Mouse (Mus musculus) kidney, postnatal 0 days (tissue): ENCODE data around the gene Col9a2. TPM values are rescaled to one million over a fixed set of nuclear protein-coding genes. Genes with fewer than 3 reads are reported as not detected.

Experiments used
- ATAC-seq: fragments of 200-750 bp; cut with Nextera tagmentation; replicated peaks from 2 replicates; pipeline ENCODE4 v1.8.0; 2017; ENCODE audit warnings: low read depth, moderate number of reproducible peaks, moderate TSS enrichment, moderate library complexity; ENCODE audit not compliant: low FRiP score
- DNase-seq: peaks from one replicate; pipeline ENCODE4 v3.0.0-alpha.2; 2016; ENCODE audit warnings: low spot score
- H3K27ac ChIP-seq: fragments of 300-500 bp; sonication (generic); 2 replicates; pipeline ENCODE4 v1.5.1; 2014; ENCODE audit warnings: mild to moderate bottlenecking
- H3K27me3 ChIP-seq: fragments of 300-500 bp; sonication (generic); 2 replicates; pipeline ENCODE4 v1.6.1; 2014; ENCODE audit warnings: low read length, mixed read lengths; ENCODE audit not compliant: insufficient read depth
- H3K36me3 ChIP-seq: fragments of 300-500 bp; sonication (generic); 2 replicates; pipeline ENCODE4 v1.6.1; 2014; ENCODE audit warnings: low read length, mixed read lengths; ENCODE audit not compliant: insufficient read depth
- H3K4me1 ChIP-seq: fragments of 300-500 bp; sonication (generic); replicated peaks from 2 replicates; pipeline ENCODE4 v1.6.1; 2014; ENCODE audit warnings: antibody characterized with exemption, low read length, mixed read lengths; ENCODE audit not compliant: insufficient read depth
- H3K4me2 ChIP-seq: fragments of 300-500 bp; sonication (generic); 2 replicates; pipeline ENCODE4 v1.6.1; 2014; ENCODE audit warnings: mild to moderate bottlenecking, low read length, moderate library complexity, mixed read lengths
- H3K4me3 ChIP-seq: fragments of 300-500 bp; sonication (generic); replicated peaks from 2 replicates; pipeline ENCODE4 v1.5.1; 2014; ENCODE audit warnings: low read depth, low read length
- H3K9ac ChIP-seq: fragments of 300-500 bp; sonication (generic); 2 replicates; pipeline ENCODE4 v1.6.1; 2014; ENCODE audit warnings: low read depth, low read length
- H3K9me3 ChIP-seq: fragments of 300-500 bp; sonication (generic); replicated peaks from 2 replicates; pipeline ENCODE4 v1.6.1; 2016; ENCODE audit warnings: low read length, inconsistent platforms, mixed read lengths
- CTCF ChIP-seq: IDR thresholded peaks from 2 replicates; pipeline ENCODE4 v1.5.1; 2016; ENCODE audit warnings: antibody characterized with exemption, low read depth, mild to moderate bottlenecking, moderate library complexity
- WGBS: fragments of 180-500 bp; shearing (Covaris S2); extraction: QIAGEN DNeasy Blood & Tissue Kit; methylation state at CpG from one replicate; pipeline ENCODE4 v1.1.7; 2014; 5-methylcytosine and 5-hydroxymethylcytosine counted together
- polyA plus RNA-seq: library from polyadenylated mRNA; unstranded; fragments of >200 nt; fragmentation: Nextera tagmentation; extraction: Ambion mirVana; gene quantifications from 2 replicates; pipeline ENCODE4 v1.2.1, GENCODE M21; 2015

The Col9a2 gene
- polyA plus RNA-seq, 1 experiment from 2014 or later: 3.0 TPM

DNA sequence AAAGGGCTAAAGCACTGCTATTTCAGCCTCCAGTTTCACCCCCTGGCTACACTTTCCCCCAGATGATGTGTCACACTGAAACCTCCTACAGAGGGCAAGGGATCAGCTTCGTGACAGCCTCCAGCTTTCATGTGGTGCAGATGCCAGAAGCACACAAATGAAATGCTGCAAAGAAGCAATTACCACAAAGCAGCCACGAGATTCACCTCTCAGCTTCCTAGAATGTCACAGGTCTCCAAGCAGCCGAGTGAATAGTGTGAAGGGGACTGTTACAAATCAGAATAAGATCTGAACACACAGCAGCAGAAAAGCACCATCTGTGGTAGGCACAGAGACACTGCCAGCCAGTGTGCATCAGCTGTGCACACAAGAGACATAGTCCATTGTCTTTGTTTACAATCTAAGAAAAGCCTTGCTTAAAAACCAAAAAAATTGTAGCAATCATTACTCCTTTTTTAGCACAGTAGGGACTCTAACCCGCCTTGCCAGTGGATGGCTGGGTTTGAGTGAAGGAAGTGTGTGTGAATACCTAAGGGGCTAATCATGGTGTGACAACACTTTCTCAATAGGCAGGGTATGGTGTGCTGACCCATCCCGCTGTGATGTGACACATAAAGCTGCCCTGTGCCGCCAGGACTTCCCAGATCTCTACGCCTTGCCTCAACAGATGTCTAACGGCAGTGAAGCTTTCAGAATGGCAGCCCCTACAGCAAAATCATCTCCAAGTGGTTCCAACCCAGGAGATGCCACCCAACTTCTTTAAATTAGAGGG is 36.6 kb upstream of the Col9a2 start:
- no peak overlapping the region for H3K4me2 ChIP-seq
- H3K4me1 ChIP-seq: peaks cover 18% of the 10 kb centered on the region; the same call in 1 of the 2 replicates
- H3K27me3 ChIP-seq: no peaks in the 10 kb centered on the region
- DNase-seq (peak; percentile 74), ATAC-seq (no peak)
- WGBS: 24% methylated on average over 8 of the region's 8 CpGs
- H3K27ac ChIP-seq: no peak overlapping the region
- H3K9me3 ChIP-seq: no peaks in the 10 kb centered on the region
- no peak overlapping the region for H3K9ac ChIP-seq
- no peaks in the 10 kb centered on the region for H3K36me3 ChIP-seq
- H3K4me3 ChIP-seq: no peak overlapping the region
- TF ChIP-seq CTCF: no peak

DNA sequence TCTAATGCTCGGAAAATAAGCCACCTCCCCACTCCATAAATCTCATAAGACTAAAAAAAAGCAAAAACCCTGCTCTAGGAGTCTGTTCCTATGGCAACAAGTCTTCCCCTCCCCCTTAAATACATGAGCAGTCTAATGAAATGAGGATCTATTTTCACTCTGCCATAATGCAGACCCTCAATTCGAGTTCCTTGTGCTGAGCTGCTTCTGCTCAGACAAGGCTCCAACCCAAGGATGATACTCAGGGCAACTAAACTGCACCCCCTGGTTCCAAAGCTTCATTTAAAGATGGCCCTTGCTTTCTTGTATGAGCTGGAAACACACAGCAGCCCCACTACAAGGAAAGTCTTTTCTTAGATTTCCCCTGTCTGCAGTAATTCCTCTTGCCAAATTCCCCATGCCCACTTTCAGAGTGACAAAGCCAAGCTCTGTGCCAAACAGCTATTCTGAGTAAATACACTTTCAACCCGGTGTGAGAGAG is 35.5 kb upstream of the Col9a2 start:
- WGBS: 17% methylated on average over 3 of the region's 3 CpGs
- Histone ChIP-seq H3K9me3 (no peaks in the 10 kb centered on the region), H3K4me2 (no peak overlapping the region), H3K27me3 (no peaks in the 10 kb centered on the region), H3K4me3 (no peak overlapping the region), H3K27ac (no peak overlapping the region), H3K4me1 (peaks cover 18% of the 10 kb centered on the region; the same call in 1 of the 2 replicates), H3K36me3 (no peaks in the 10 kb centered on the region), H3K9ac (no peak overlapping the region)
- TF ChIP-seq CTCF: no peak
- ATAC-seq: 0 out of 2 replicates have a peak, but pooled peaks have one; percentile 17
- peak; percentile 79 for DNase-seq

GRCm38 (mm10) chr4:121004679-121005078 is 34.5 kb upstream of the Col9a2 start:
- H3K9me3 ChIP-seq: no peaks in the 10 kb centered on the region
- no peak for ATAC-seq
- H3K36me3 ChIP-seq: no peaks in the 10 kb centered on the region
- H3K4me3 ChIP-seq: no peak overlapping the region
- WGBS: 55% methylated on average over 4 of the region's 4 CpGs
- peaks cover 22% of the 10 kb centered on the region; the same call in 1 of the 2 replicates for H3K4me1 ChIP-seq
- no peaks in the 10 kb centered on the region for H3K27me3 ChIP-seq
- no peak overlapping the region for H3K9ac ChIP-seq
- TF ChIP-seq CTCF: no peak
- H3K27ac ChIP-seq: no peak overlapping the region
- DNase-seq: no peak
- H3K4me2 ChIP-seq: no peak overlapping the region

DNA sequence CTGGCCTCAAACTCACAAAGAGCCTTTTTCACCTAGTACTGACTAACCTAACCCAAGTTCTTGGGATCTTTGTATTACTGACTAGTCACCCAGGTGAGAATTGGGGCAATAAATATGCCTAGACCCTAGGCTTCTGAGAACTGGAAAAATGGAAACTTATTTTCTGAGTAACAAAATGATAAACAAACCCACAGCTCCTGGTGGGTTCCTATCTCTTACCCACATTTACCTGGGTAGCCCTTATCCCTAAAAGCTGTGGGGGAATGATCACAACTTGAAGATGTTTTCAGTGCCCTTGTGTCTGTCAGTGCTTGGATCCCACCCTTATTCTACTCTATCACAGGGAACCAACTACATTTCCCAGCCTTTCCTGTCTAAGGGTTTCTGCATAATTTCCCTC is 32.2 kb upstream of the Col9a2 start:
- ATAC-seq (no peak), DNase-seq (no peak)
- H3K4me2 ChIP-seq: no peak overlapping the region
- H3K9me3 ChIP-seq: no peaks in the 10 kb centered on the region
- H3K36me3 ChIP-seq: no peaks in the 10 kb centered on the region
- H3K27ac ChIP-seq: no peak overlapping the region
- H3K4me1 ChIP-seq: peaks cover 20% of the 10 kb centered on the region; the same call in 1 of the 2 replicates
- no peak overlapping the region for H3K9ac ChIP-seq
- no peak overlapping the region for H3K4me3 ChIP-seq
- no peaks in the 10 kb centered on the region for H3K27me3 ChIP-seq
- TF ChIP-seq CTCF: no peak

- DNase-seq (no peak), ATAC-seq (no peak)
- H3K27me3 ChIP-seq: no peaks in the 10 kb centered on the region
- 0 out of 2 replicates have a peak, but pooled peaks cover 12% of the 10 kb centered on the region for H3K4me1 ChIP-seq
- no peaks in the 10 kb centered on the region for H3K36me3 ChIP-seq
- WGBS: 53% methylated on average over 3 of the region's 3 CpGs
- H3K9me3 ChIP-seq: no peaks in the 10 kb centered on the region
- H3K4me2 ChIP-seq: no peak overlapping the region
- no peak overlapping the region for H3K9ac ChIP-seq
- TF ChIP-seq CTCF: no peak
- no peak overlapping the region for H3K27ac ChIP-seq
- H3K4me3 ChIP-seq: no peak overlapping the region
Observed at GRCm38 (mm10) chr4:121008071-121008745, 31.0 kb upstream of the Col9a2 start.

GRCm38 (mm10) chr4:121009151-121009550 is 30.0 kb upstream of the Col9a2 start:
- no peak overlapping the region for H3K4me2 ChIP-seq
- H3K4me1 ChIP-seq: 0 out of 2 replicates have a peak, but pooled peaks cover 4% of the 10 kb centered on the region
- no peak overlapping the region for H3K9ac ChIP-seq
- no peak overlapping the region for H3K4me3 ChIP-seq
- no peak for TF ChIP-seq CTCF
- DNase-seq (no peak), ATAC-seq (no peak)
- 77% methylated on average over 5 of the region's 5 CpGs for WGBS
- H3K9me3 ChIP-seq: no peaks in the 10 kb centered on the region
- H3K27me3 ChIP-seq: no peaks in the 10 kb centered on the region
- H3K36me3 ChIP-seq: no peaks in the 10 kb centered on the region
- H3K27ac ChIP-seq: no peak overlapping the region
